Mouse (Mus musculus) MEL (cell line): ENCODE results near the gene Sf3b5.

ENCODE experiments used
- CTCF ChIP-seq, 3 experiments: IDR thresholded peaks in 2 of 3; conservative IDR thresholded peaks in 1 of 3; 2 replicates each; pipeline ENCODE4 v1.5.1; 2011 to 2012; ENCODE audit warnings: low read length in 3 of 3, low read depth in 2 of 3, mild to moderate bottlenecking in 2 of 3, improper control_type of control experiment in 1 of 3, inconsistent platforms in 1 of 3, mixed read lengths in 1 of 3, moderate library complexity in 1 of 3; ENCODE audit not compliant: control insufficient read depth in 1 of 3, insufficient read depth in 1 of 3, poor library complexity in 1 of 3, severe bottlenecking in 1 of 3
- POLR2A ChIP-seq, 2 experiments: IDR thresholded peaks; 2 replicates each; pipeline ENCODE4 v1.6.1; 2011 to 2012; ENCODE audit warnings: low read length in 2 of 2, mild to moderate bottlenecking in 2 of 2, control low read depth in 1 of 2, improper control_type of control experiment in 1 of 2, low read depth in 1 of 2, moderate library complexity in 1 of 2; ENCODE audit not compliant: control insufficient read depth in 1 of 2, insufficient read depth in 1 of 2, poor library complexity in 1 of 2
- TCF12 ChIP-seq: IDR thresholded peaks from 2 replicates; pipeline ENCODE4 v1.6.1; 2014; ENCODE audit warnings: low read depth, mild to moderate bottlenecking, inconsistent platforms, low read length, improper control_type of control experiment, moderate library complexity

DNA sequence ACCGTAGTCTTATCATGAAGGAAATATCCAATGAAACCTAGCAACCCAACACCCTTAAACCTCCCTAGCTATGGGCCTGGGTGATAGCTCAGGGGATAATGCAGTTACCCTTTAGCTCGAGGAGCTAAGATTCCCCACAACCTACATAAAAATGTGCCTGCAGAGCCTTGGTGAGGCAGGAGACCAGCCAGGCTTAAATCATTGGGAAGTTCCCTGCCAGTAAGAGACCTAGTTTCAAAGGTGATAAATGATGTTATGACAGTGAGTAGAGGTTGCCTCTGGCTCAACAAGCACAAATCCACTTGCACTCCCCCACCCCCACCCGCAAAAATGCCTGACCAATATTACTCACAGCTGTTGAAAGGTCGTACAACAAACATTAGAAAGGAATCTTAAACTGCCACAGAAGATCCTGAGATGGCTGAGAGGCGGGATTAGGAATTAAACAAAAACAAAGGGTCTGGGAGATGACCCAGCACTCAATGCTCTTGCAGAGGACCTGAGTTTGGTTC, 39.4 kb upstream of the Sf3b5 start:
- TF ChIP-seq TCF12: no peak
- TF ChIP-seq POLR2A (IDR thresholded peaks at IDR 0.05; ENCODE audit: control insufficient read depth in 1 of 2, insufficient read depth in 1 of 2, low read depth in 1 of 2, low read length in 2 of 2, poor library complexity in 1 of 2): no peak
- no peak for TF ChIP-seq CTCF (IDR thresholded peaks at IDR 0.05 in 2 of 3, conservative IDR thresholded peaks at IDR 0.05 in 1 of 3; ENCODE audit: control insufficient read depth in 1 of 3, insufficient read depth in 1 of 3, low read depth in 2 of 3, low read length in 3 of 3, poor library complexity in 1 of 3, severe bottlenecking in 1 of 3)
